In the genomic region with DNA sequence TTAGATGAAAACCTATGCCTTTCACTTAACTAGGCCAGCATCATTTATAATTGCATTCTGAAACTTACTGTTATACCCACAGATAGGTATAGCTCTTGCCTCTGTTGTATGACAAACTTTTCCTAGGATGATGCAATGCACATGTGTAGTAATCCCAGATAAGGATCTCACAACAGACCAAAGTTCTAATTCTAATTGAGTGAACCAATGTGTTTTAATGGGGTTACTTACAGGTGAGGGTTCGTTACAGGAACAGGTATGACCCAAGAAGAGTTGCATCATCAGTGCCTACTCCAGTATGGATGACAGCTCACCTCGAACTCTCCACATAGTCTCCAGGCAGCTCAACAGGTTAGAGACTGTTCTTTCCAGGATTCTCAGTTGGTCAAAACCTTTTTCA, we compare ENCODE assay signal across 27 mouse cellular contexts.
"Had no signal": no experiment of that assay in that cellular context is flagged by ENCODE, and none has a peak within 500 bp of the region (broad histone marks: within the 10 kb centered on the region; RNA-seq: fewer than 3 reads in every experiment).

No protein-coding gene starts in this region.

- ATAC-seq: hindbrain, postnatal 0 days; intestine, embryonic 16.5 days had no signal

- H3K27ac ChIP-seq: gastrocnemius, adult 2 months; heart, adult 2 months; heart, embryonic 13.5 days; heart, embryonic 15.5 days; hindbrain, embryonic 13.5 days; hindbrain, embryonic 15.5 days; hindbrain, postnatal 0 days; kidney, embryonic 15.5 days; kidney, postnatal 0 days; layer of hippocampus, adult 2 months; left cerebral cortex, adult 2 months; limb, embryonic 10.5 days; limb, embryonic 12.5 days; liver, embryonic 13.5 days; liver, embryonic 15.5 days had no signal

- H3K36me3 ChIP-seq: heart, embryonic 13.5 days; heart, embryonic 15.5 days; hindbrain, embryonic 13.5 days; hindbrain, embryonic 15.5 days; kidney, embryonic 15.5 days; limb, embryonic 10.5 days; limb, embryonic 12.5 days; liver, embryonic 13.5 days; liver, embryonic 15.5 days had no signal

- DNase-seq: gastrocnemius, adult 2 months; gastrocnemius, postnatal 10 days; gastrocnemius, postnatal 25 days; heart, adult 11 months; heart, adult 2 months; heart, postnatal 14 days; heart, postnatal 36 days; kidney, adult 11 months; kidney, adult 2 months; kidney, adult 9 months; kidney, postnatal 14 days; kidney, postnatal 36 days; liver, embryonic 13.5 days had no signal

- H3K4me3 ChIP-seq: gastrocnemius, adult 2 months; heart, adult 2 months; heart, embryonic 13.5 days; heart, embryonic 15.5 days; hindbrain, embryonic 13.5 days; hindbrain, embryonic 15.5 days; kidney, embryonic 15.5 days; layer of hippocampus, adult 2 months; left cerebral cortex, adult 2 months; limb, embryonic 10.5 days; limb, embryonic 12.5 days; liver, embryonic 13.5 days; liver, embryonic 15.5 days had no signal

- H3K9me3 ChIP-seq: heart, embryonic 13.5 days; heart, embryonic 15.5 days; hindbrain, embryonic 13.5 days; hindbrain, embryonic 15.5 days; kidney, embryonic 15.5 days; limb, embryonic 10.5 days; limb, embryonic 12.5 days; liver, embryonic 13.5 days; liver, embryonic 15.5 days had no signal

- H3K4me2 ChIP-seq: heart, embryonic 11.5 days; heart, embryonic 13.5 days; heart, embryonic 15.5 days; hindbrain, embryonic 13.5 days; hindbrain, embryonic 15.5 days; kidney, embryonic 15.5 days; limb, embryonic 12.5 days; liver, embryonic 13.5 days; liver, embryonic 15.5 days had no signal

- H3K9ac ChIP-seq: heart, embryonic 13.5 days; heart, embryonic 15.5 days; hindbrain, embryonic 13.5 days; hindbrain, embryonic 15.5 days; kidney, embryonic 15.5 days; limb, embryonic 12.5 days; liver, embryonic 13.5 days; liver, embryonic 15.5 days had no signal

- H3K4me1 ChIP-seq: heart, embryonic 13.5 days; heart, embryonic 15.5 days; hindbrain, embryonic 13.5 days; hindbrain, embryonic 15.5 days; kidney, embryonic 15.5 days; liver, embryonic 13.5 days; liver, embryonic 15.5 days had no signal

- H3K27me3 ChIP-seq: heart, embryonic 13.5 days; heart, embryonic 15.5 days; hindbrain, embryonic 13.5 days; hindbrain, embryonic 15.5 days; kidney, embryonic 15.5 days; limb, embryonic 12.5 days; liver, embryonic 13.5 days; liver, embryonic 15.5 days had no signal
